Mouse (Mus musculus) limb, embryonic 12.5 days (tissue): ENCODE data around the gene Pld2. TPM values are rescaled to one million over a fixed set of nuclear protein-coding genes. Genes with fewer than 3 reads are reported as not detected.
A peak's percentile ranks its signal among the peaks of the same experiment; 100 is the strongest.

Experiments
- ATAC-seq: fragments of 200-750 bp; cut with Nextera tagmentation; 2 replicates; pipeline ENCODE4 v1.8.0; 2017; ENCODE audit warnings: low read depth, moderate TSS enrichment; ENCODE audit not compliant: insufficient number of reproducible peaks, insufficient read depth, low FRiP score, low TSS enrichment
- H3K27ac ChIP-seq: fragments of 300-500 bp; sonication (generic); 2 replicates; pipeline ENCODE4 v1.5.1; 2016; ENCODE audit warnings: mild to moderate bottlenecking, moderate library complexity
- H3K27me3 ChIP-seq: fragments of 300-500 bp; sonication (generic); 2 replicates; pipeline ENCODE4 v1.6.1; 2016; ENCODE audit warnings: mild to moderate bottlenecking, moderate library complexity
- H3K36me3 ChIP-seq: fragments of 300-500 bp; sonication (generic); 2 replicates; pipeline ENCODE4 v1.6.1; 2016; ENCODE audit warnings: mild to moderate bottlenecking, moderate library complexity
- H3K4me1 ChIP-seq: fragments of 300-500 bp; sonication (generic); replicated peaks from 2 replicates; pipeline ENCODE4 v1.6.1; 2016
- H3K4me2 ChIP-seq: fragments of 300-500 bp; sonication (generic); 2 replicates; pipeline ENCODE4 v1.6.1; 2016; ENCODE audit warnings: mild to moderate bottlenecking, moderate library complexity
- H3K4me3 ChIP-seq: fragments of 300-500 bp; sonication (generic); replicated peaks from 2 replicates; pipeline ENCODE4 v1.5.1; 2016; ENCODE audit warnings: mild to moderate bottlenecking
- H3K9ac ChIP-seq: fragments of 300-500 bp; sonication (generic); replicated peaks from 2 replicates; pipeline ENCODE4 v1.6.1; 2016; ENCODE audit warnings: mild to moderate bottlenecking, moderate library complexity
- H3K9me3 ChIP-seq: fragments of 300-500 bp; sonication (generic); 2 replicates; pipeline ENCODE4 v1.6.1; 2016; ENCODE audit warnings: mild to moderate bottlenecking, moderate library complexity
- WGBS: fragments of 180-500 bp; shearing (Covaris S2); methylation state at CpG from one replicate; pipeline ENCODE4 v1.1.7; 2016; 5-methylcytosine and 5-hydroxymethylcytosine counted together
- polyA plus RNA-seq: library from polyadenylated mRNA; unstranded; fragments of >200 nt; fragmentation: Nextera tagmentation; extraction: Ambion mirVana; gene quantifications from 2 replicates; pipeline ENCODE4 v1.2.1, GENCODE M21; 2016

Gene Pld2
- polyA plus RNA-seq, 1 experiment from 2014 or later: 4.5 TPM

DNA sequence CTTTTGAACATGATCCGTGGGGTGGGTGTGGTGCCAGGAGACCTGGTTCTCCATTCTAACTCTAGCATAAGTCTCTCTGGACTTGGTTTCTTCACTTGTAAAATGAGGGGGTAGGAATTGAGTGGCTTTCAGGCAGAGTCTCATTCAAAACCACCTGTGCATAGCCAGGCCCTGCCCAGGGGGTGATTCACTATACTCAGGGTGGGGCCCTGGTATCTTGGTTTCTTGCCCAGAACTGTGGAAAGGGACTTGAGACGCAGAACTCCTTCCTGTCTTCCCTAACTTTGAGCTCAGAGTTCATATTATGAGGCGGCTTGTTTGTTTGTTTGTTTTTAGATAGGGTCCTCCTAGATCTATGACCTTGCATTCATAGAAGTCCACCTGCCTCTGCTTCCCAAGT is 37.3 kb downstream of the Pld2 start:
- H3K4me3 ChIP-seq: no peak overlapping the region
- peaks cover 9% of the 10 kb centered on the region; the same call in 1 of the 2 replicates for H3K36me3 ChIP-seq
- no peaks in the 10 kb centered on the region for H3K27me3 ChIP-seq
- no peak overlapping the region for H3K27ac ChIP-seq
- no peak for ATAC-seq
- H3K4me1 ChIP-seq: peaks cover 61% of the 10 kb centered on the region
- H3K9ac ChIP-seq: no peak overlapping the region
- 86% methylated on average over 3 of the region's 3 CpGs for WGBS
- no peak overlapping the region for H3K4me2 ChIP-seq
- no peaks in the 10 kb centered on the region for H3K9me3 ChIP-seq

DNA sequence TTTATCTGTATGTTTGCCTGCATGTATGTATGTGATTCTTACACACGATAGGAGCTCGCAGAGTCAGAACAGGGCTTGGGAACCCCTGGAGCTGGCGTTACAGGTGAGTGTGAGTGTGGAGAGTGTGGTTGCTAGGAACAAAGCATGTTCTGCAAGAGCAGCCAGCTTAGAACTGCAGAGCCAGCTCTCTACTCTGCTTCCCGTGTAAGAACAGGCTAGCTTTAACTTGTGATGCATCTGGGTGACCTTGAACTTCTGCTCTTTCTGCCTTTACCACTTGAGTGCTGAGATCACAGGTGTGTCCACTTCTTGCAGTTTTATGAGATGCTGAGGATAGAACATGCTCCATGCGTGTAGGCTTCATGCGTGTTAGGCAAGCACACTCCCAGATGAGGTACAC is 39.1 kb downstream of the Pld2 start:
- H3K36me3 ChIP-seq: peaks cover 9% of the 10 kb centered on the region; the same call in 1 of the 2 replicates
- H3K9ac ChIP-seq: no peak overlapping the region
- H3K27me3 ChIP-seq: no peaks in the 10 kb centered on the region
- no peaks in the 10 kb centered on the region for H3K9me3 ChIP-seq
- 84% methylated on average over 6 of the region's 6 CpGs for WGBS
- H3K4me2 ChIP-seq: no peak overlapping the region
- ATAC-seq: no peak
- H3K27ac ChIP-seq: no peak overlapping the region
- no peak overlapping the region for H3K4me3 ChIP-seq
- H3K4me1 ChIP-seq: peaks cover 62% of the 10 kb centered on the region

DNA sequence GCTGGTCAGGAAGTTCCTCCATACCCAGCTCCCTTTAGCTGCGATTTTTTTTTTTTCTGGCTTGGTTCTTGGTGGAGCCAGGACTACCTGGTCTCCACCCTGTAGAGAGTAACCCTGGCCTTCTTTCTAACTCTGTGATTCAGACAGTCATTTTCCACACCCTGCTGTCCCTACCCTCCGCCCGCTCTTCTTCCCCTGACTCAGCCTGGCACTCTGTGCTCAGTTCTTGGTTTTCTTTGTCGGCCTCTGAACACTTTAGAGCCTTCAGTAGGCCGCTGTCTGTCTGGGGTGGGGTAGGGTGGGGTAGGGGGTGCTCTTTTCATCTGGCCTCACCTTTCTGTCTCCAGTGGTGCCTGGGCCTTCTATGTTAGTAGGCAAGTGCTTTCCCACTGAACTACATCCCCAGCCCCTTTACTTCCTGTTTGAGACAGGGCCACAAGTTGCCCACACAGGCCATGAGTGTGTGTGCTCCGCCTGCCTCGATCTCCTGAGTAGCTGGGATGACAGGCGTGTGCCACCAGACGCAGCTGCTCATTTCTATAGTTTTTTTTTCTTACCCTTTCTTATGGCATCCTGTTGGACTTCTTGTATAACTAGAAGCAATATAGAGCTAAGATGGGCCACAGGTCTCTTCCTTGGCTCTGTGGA is 40.0 kb downstream of the Pld2 start:
- Histone ChIP-seq H3K4me2 (no peak overlapping the region), H3K36me3 (peaks cover 7% of the 10 kb centered on the region; the same call in 1 of the 2 replicates), H3K9ac (no peak overlapping the region), H3K4me1 (peaks cover 69% of the 10 kb centered on the region), H3K27ac (no peak overlapping the region), H3K4me3 (no peak overlapping the region), H3K9me3 (no peaks in the 10 kb centered on the region), H3K27me3 (no peaks in the 10 kb centered on the region)
- 77% methylated on average over 9 of the region's 9 CpGs for WGBS
- no peak for ATAC-seq

DNA sequence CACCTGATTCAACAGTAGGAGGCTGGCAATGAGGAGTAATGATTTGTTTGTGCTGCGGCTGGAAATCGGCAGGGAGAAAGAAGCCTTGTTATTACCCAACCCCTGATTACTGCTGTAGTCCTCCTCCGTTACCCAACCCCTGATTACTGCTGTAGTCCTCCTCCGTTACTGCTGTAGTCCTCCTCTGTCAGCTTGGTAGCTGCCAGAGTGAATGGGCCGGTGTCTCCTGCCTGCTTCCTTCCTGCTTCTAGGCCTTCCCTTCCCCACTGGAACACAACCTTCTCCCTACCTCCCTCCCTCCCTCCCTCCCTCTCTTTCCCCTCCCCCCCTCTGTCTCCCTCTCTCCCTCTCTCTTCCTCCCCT is 40.5 kb downstream of the Pld2 start:
- no peak overlapping the region for H3K4me2 ChIP-seq
- no peaks in the 10 kb centered on the region for H3K9me3 ChIP-seq
- H3K27ac ChIP-seq: no peak overlapping the region
- H3K27me3 ChIP-seq: no peaks in the 10 kb centered on the region
- H3K4me3 ChIP-seq: no peak overlapping the region
- no peak overlapping the region for H3K9ac ChIP-seq
- WGBS: 46% methylated on average over 5 of the region's 5 CpGs
- H3K36me3 ChIP-seq: peaks cover 2% of the 10 kb centered on the region; the same call in 1 of the 2 replicates
- H3K4me1 ChIP-seq: peaks cover 74% of the 10 kb centered on the region
- ATAC-seq: no peak

DNA sequence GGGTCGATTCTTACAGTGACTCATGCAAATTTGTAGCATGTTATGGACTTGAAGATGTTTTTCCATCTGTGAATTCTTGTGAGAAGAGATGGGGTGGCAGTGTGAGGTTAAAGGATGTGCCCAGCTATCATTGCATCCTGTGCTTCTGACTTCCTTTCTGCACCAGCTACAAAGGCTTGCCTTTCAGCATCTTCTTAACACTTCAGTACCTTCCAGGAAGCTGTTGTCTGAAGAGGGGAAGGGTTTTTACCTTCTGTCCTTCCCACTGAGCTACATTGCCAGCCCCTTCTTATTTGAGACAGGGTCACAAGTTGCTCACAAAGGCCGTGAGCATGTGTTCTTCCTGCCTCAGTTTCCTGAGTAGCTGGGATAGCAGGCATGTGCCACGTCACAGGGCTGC is 41.1 kb downstream of the Pld2 start:
- Histone ChIP-seq H3K4me1 (peaks cover 80% of the 10 kb centered on the region), H3K9ac (no peak overlapping the region), H3K27ac (no peak overlapping the region), H3K4me2 (no peak overlapping the region), H3K27me3 (no peaks in the 10 kb centered on the region), H3K4me3 (no peak overlapping the region), H3K9me3 (no peaks in the 10 kb centered on the region), H3K36me3 (no peaks in the 10 kb centered on the region)
- no peak for ATAC-seq
- 80% methylated on average over 3 of the region's 3 CpGs for WGBS

DNA sequence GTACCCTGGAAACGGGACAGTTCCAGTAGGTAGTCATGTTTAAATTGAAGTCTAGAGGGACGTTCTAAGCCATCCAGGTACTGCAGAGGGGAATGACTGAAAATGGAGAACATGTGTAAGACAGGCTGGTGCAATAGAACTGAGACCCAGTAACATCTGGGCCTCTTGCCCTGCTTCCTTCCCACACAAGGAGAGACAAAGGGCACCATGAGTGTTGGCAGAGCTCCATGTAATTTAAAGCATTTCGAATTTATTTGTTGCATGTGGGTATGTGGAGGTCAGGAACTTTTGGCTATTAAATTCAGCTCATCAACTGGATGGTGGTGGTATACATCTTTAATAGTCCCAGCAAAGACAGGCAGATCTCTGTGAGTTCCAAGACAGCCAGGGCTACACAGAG is 42.3 kb downstream of the Pld2 start:
- no peak for ATAC-seq
- no peak overlapping the region for H3K4me3 ChIP-seq
- H3K36me3 ChIP-seq: no peaks in the 10 kb centered on the region
- no peak overlapping the region for H3K9ac ChIP-seq
- no peak overlapping the region for H3K4me2 ChIP-seq
- 0 out of 2 replicates have a peak overlapping the region, but pooled peaks have one; percentile 51 for H3K27ac ChIP-seq
- WGBS: 54% methylated on average over 3 of the region's 3 CpGs
- H3K4me1 ChIP-seq: peaks cover 80% of the 10 kb centered on the region
- no peaks in the 10 kb centered on the region for H3K27me3 ChIP-seq
- no peaks in the 10 kb centered on the region for H3K9me3 ChIP-seq

DNA sequence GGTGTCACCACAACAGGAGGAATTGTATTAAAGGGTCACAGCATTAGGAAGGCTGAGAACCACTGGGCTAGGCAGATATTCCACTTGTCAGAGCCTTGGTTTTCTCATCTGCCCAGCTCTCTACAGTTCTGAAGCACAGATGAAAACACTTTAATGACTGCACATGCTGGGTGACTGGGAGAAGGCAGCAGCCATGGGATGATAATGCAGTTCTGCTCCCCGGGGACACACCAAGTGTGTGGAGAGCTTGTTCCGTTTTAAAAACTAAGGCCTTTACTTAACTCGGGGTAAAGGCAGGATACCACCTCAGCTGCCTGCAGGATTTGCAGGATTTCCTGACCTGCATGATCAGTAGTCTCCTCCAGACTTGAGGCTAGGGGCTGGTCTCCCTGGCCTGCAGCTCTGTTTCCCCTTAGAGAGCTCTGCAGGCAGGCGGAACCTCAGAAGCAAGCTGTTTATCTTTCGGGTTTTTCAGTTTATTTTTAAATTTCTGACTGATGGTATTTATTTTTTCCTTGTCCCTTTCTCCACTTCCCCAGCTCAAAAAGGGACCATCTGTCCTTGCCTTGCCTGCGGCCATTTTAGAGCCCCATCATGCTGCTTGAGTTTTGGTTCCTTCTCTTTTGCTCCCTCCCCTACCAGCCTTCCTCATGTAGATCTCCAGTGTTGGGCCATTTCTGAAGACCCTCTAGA is 43.3 kb downstream of the Pld2 start:
- no peaks in the 10 kb centered on the region for H3K9me3 ChIP-seq
- no peak for ATAC-seq
- no peak overlapping the region for H3K4me2 ChIP-seq
- peak overlapping the region; percentile 42; the same call in 1 of the 2 replicates for H3K27ac ChIP-seq
- H3K4me1 ChIP-seq: peaks cover 70% of the 10 kb centered on the region
- no peak overlapping the region for H3K4me3 ChIP-seq
- H3K9ac ChIP-seq: no peak overlapping the region
- 64% methylated on average over 6 of the region's 6 CpGs for WGBS
- H3K27me3 ChIP-seq: no peaks in the 10 kb centered on the region
- peaks cover 3% of the 10 kb centered on the region; the same call in 1 of the 2 replicates for H3K36me3 ChIP-seq

DNA sequence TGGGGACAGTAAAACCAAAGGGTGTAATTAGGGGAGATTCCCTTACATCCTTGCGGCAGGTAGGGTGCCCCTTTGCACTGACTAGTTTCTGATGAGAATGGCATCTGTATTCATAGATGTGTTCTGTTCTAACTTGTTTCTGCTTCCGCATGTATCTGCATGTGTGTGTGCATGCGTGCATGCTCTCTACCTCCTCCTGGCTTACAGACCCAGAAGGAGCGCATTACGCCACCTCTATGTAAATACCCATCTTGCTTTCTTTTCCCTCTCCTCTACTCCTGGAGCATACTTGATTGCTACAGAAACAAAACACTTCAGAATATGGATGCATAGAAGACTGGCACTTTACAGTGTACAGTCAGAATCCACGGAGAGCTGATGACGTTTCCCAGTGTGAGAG is 43.9 kb downstream of the Pld2 start:
- Histone ChIP-seq H3K36me3 (peaks cover 5% of the 10 kb centered on the region; the same call in 1 of the 2 replicates), H3K9me3 (no peaks in the 10 kb centered on the region), H3K4me1 (peaks cover 64% of the 10 kb centered on the region), H3K27me3 (no peaks in the 10 kb centered on the region), H3K9ac (no peak overlapping the region), H3K27ac (0 out of 2 replicates have a peak overlapping the region, but pooled peaks have one; percentile 29), H3K4me2 (no peak overlapping the region), H3K4me3 (no peak overlapping the region)
- WGBS: 87% methylated on average over 7 of the region's 7 CpGs
- no peak for ATAC-seq

DNA sequence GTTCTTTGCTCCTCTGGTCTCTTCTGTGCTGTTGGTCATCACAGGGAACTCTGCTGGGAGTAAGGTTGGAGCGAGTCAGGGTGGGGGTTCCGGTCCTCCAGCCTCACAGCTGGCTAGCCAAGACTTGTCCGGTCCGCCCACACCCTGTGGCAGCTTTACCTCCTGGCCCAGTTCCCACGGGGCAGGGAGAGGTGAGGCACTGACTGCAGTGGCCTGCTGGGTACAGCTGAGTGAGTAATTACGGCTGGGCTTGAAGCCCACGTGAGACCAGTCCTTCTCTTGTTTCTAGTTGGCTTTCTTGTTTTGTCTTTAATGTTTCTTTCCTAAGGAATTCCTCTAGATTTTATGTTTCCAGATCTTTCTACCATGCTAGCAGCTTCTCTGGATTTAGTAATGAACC is 45.6 kb downstream of the Pld2 start:
- peaks cover 47% of the 10 kb centered on the region for H3K4me1 ChIP-seq
- H3K36me3 ChIP-seq: peaks cover 5% of the 10 kb centered on the region; the same call in 1 of the 2 replicates
- no peaks in the 10 kb centered on the region for H3K9me3 ChIP-seq
- no peak overlapping the region for H3K9ac ChIP-seq
- no peak overlapping the region for H3K4me3 ChIP-seq
- 0 out of 2 replicates have a peak, but pooled peaks have one; percentile 63 for ATAC-seq
- no peaks in the 10 kb centered on the region for H3K27me3 ChIP-seq
- 47% methylated on average over 7 of the region's 7 CpGs for WGBS
- peak overlapping the region; percentile 19; the same call in 1 of the 2 replicates for H3K4me2 ChIP-seq
- peak overlapping the region; percentile 78 for H3K27ac ChIP-seq

DNA sequence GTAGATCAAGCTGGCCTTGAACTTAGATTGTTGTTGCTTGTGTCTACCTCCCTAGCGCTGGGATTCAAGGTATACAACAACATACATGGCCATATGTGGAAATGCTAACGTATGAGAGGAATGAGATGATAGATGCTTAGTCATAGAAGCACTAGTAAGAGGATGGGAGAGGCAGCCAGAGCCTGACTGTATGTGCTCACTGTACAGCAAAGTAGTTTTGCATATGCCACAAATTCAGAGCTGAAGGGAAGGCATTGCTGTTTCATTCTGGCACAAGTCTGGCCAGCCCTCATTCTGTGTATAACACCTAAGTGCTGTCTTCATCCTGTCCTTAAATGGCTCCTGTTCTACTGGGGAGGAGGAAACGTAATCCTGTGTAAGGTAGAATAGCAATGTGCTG is 46.4 kb downstream of the Pld2 start:
- Histone ChIP-seq H3K36me3 (peaks cover 5% of the 10 kb centered on the region; the same call in 1 of the 2 replicates), H3K4me3 (no peak overlapping the region), H3K9ac (no peak overlapping the region), H3K4me2 (no peak overlapping the region), H3K27ac (0 out of 2 replicates have a peak overlapping the region, but pooled peaks have one; percentile 78), H3K27me3 (no peaks in the 10 kb centered on the region), H3K9me3 (no peaks in the 10 kb centered on the region), H3K4me1 (peaks cover 46% of the 10 kb centered on the region)
- 90% methylated on average over 3 of the region's 3 CpGs for WGBS
- ATAC-seq: no peak

DNA sequence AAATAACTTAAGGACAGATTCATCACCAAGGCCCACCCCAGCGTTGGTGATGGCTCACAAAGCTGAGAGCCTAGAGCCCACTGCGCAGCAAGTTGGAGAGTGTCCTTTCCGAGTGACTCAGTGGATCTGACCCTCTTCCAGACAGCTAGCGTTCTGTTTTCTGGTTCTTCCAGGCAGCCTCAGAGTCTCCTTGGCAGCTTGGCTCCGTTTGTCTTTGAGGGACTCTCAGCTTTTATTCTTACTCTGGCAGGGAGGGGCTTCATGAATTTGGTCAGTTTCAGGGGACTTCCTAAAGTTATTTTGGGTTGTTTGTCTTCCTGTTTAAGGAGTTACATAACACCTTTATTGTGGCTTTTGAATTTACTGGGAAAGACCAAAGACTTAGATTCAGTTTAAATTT is 47.1 kb downstream of the Pld2 start:
- Histone ChIP-seq H3K27me3 (no peaks in the 10 kb centered on the region), H3K4me3 (no peak overlapping the region), H3K36me3 (peaks cover 5% of the 10 kb centered on the region; the same call in 1 of the 2 replicates), H3K9me3 (no peaks in the 10 kb centered on the region), H3K4me1 (peaks cover 44% of the 10 kb centered on the region), H3K27ac (no peak overlapping the region), H3K9ac (no peak overlapping the region), H3K4me2 (no peak overlapping the region)
- WGBS: 76% methylated on average over 5 of the region's 5 CpGs
- ATAC-seq: no peak
